Mouse (Mus musculus) WW6 (cell line): ENCODE results near the gene Prr23a1.
"Not testable (repeated sequence)": the region's sequence is repeated elsewhere in the genome, so short reads cannot be mapped to it uniquely, and the experiment has no call there.

ENCODE experiments used
- DNase-seq: peaks from one replicate; pipeline ENCODE4 v3.0.0-alpha.2; 2013; ENCODE audit warnings: low read depth, low spot score

Gene Prr23a1

GRCm38 (mm10) chr9:98842117-98842516 lies at the start of gene Prr23a1:
Gene Prr23a1, plus strand, starts transcription at chr9:98842503.
- DNase-seq: no peak

DNA sequence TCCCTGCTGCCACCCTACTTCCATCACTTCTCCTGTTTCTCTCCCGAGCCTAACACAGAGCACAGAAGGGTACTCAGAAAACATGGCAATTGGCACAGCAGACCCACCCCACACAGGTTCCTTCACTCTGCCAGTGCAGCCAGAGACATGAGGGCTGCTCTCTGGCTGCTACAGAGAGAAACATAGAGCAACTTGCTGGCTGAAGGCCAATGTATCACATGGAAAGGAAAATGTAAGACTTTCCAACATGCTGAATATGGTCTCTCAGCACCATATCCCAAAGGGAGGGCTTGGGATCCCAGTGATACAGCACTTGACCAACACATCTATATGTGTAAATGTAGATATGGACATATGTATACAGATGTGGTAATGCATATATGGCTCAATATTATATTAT lies 43.3 kb upstream of the Prr23a1 start:
- DNase-seq: no peak

DNA sequence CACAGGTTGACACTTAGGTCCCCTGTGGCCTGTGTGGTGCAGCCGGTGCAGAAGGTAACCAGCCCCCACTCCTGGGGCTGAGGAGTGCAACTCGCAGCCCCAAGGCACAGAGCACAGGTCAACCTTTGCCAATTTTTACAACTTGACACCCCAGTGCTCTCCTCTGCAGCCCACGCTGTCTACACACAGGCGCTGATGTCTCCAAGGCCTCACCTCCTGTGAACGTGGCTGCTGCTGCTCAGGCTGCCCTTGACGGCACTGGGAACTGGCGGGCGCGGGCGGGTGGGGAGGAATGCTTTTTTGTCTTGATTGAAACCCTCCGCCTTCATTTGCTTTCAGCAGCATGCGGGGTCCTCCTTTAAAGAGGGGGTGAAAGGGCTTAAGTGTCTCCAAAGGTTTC lies 38.3 kb upstream of the Prr23a1 start:
- no peak for DNase-seq

DNA sequence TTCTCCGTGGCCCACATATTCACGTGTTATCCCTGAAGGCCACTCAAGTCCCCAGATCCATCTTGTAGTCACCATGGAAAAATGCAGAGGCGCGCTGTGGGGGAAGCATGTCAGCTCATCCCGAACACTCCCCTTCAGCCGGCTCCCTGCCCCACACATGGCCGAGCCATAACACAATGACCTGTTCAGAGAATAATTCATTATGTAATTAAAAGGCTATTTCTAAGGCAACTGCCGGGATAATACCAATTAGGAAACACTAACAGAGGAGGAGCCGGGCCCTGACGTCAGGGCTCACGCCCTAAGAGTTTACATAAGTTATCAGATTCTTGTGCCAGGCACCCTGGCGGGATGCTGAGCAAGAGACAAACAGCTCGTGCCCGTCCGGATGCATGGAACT lies 36.8 kb upstream of the Prr23a1 start:
- DNase-seq: no peak

DNA sequence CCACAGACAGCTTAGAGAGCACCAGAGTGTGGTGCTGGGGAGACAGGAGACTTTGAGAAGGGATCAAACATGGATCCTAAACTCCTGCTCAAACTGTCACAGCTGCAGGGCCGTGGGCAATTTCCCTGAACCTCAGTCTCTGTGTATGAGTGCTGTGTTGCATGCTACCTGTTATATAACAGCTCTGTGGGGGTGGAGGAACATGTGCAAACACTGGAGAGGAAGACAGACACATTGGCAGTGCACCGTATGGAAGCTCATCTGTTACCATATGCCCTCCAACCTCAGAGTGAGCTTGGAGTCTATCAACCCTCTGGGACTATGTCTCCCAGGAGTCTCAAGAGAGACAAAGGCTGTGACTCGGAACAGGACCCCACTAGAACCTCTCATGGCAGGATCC lies 36.4 kb upstream of the Prr23a1 start:
- DNase-seq: no peak

- no peak for DNase-seq
Measured at GRCm38 (mm10) chr9:98807631-98808030, 34.7 kb upstream of the Prr23a1 start.

DNA sequence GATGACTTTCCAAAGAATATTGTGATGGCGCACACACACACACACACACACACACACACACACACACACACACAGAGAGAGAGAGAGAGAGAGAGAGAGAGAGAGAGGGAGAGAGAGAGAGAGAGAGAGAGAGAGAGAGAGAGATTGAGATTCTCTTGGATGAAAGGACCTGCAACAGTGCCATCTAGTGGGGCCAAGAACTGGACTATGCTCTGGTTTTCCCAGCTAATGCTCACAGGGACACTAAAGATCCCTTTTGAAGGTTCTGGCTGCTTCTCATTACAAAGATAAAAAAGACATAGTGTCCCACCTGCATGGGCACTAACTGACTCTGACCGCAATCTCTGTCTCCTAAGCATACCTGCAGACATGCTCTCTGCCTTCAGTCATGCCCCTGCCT lies 32.8 kb upstream of the Prr23a1 start:
- DNase-seq: not testable (repeated sequence)

GRCm38 (mm10) chr9:98816066-98816465 lies 26.2 kb upstream of the Prr23a1 start:
- DNase-seq: no peak

DNA sequence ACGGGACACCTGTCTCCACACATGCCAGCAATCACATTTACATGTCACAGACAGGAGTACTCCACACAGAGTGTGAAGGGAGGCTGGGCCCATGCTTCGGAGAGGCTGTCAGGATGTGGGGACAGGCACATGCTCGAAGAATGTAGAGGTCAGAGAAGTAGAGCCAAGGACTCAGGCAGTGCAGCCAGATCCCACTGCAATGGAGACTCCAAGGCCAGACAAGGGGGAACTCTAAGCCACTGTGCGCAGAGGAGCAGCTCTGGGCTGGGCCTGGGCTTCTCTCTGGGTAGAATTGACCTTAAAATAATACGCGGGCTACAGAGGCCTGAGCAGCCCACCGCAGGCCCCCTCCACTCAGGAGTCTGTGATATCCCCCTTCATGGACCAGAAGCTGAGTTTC lies 24.7 kb upstream of the Prr23a1 start:
- no peak for DNase-seq

- DNase-seq: no peak
Measured at GRCm38 (mm10) chr9:98818971-98819370, 23.3 kb upstream of the Prr23a1 start.

DNA sequence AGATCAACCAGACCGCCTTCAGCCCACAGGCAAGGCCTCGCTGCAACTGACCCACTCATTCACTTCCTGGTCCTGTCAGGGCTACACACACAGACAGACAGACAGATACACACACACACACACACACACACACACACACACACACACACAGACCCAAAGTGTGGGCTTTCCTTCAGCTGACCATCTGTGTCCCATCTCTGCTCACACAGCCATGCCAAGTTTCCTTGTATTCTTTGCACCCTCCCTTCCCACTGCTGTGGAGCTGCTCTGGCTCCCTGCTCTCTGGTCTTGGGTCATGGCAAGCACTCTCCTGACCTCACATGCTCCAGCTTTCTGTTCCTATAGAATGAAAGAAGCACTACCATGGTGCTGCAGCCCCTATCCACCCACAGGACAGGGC lies 22.8 kb upstream of the Prr23a1 start:
- no peak for DNase-seq

DNA sequence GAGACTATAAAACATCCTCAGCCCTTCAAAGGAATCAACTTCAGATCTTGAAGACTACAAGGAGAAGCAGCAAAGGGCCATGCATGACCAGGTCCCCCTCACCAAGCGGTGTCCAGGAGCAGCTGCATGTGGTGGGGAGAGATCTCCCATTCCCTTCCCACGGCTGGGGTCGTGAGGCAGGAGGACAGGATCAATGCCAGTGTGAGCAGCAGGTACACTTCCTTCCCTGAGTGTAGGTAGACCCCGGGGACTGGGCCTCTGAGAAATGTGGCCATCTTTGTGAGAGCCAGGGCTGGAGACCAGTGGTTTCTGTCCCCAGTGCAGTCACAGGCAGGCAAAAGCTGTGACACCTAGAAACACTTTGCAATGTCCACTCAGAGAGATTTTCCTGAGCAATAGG lies 21.8 kb upstream of the Prr23a1 start:
- no peak for DNase-seq

DNA sequence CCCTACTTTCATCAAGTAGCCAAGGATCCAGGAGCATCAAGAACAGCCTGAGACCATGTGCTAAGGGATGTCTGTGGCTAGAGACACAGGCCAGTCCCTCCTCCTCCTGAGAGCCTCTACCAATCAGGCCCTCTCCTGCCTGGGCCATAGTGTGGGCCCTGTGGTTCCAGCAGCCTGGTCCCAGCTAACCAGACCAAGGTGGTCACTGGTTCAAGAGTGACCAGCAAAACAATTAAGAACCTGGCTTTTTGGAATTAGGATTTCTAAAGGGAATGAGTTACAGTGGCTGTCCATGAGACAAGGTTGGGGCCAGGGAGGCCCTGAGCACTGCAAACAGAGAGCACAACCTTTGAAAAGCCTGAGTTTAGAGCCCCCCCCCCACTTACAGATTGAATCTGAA lies 21.2 kb upstream of the Prr23a1 start:
- no peak for DNase-seq

- no peak for DNase-seq
Measured at GRCm38 (mm10) chr9:98823805-98824204, 18.5 kb upstream of the Prr23a1 start.

DNA sequence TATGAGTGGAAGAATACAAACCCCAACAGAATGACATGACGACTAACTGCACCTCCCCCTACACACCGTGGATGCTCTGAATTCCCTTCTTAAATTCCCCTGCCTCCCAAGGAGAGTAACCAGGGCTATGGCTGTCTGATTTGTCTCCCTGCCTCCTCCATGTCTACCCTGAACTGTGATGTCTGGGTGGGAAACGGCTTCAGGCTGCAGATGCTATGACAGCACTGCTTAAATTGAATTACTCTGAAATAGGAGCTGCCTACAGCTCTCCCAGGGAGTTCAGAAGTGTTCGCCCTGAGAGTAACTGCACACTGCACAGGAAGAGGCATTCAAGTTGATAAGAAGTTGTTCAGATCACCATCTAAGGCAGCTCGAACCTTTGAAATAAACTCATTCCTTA lies 12.8 kb upstream of the Prr23a1 start:
- no peak for DNase-seq

GRCm38 (mm10) chr9:98837537-98838074 lies 4.7 kb upstream of the Prr23a1 start:
- no peak for DNase-seq

GRCm38 (mm10) chr9:98856210-98856609 lies 13.9 kb downstream of the Prr23a1 start, which contains the start of gene Prr23a2:
Gene Prr23a2, plus strand, starts transcription at chr9:98856494.
- DNase-seq: peak; percentile 64

GRCm38 (mm10) chr9:98863463-98863862 lies 21.2 kb downstream of the Prr23a1 start:
- DNase-seq: no peak

GRCm38 (mm10) chr9:98864571-98864970 lies 22.3 kb downstream of the Prr23a1 start, which contains the start of gene Prr23a3:
Gene Prr23a3, plus strand, starts transcription at chr9:98864767.
- DNase-seq: peak; percentile 70
